Comparison of ENCODE assay signal across 8 mouse cellular contexts in the genomic region with DNA sequence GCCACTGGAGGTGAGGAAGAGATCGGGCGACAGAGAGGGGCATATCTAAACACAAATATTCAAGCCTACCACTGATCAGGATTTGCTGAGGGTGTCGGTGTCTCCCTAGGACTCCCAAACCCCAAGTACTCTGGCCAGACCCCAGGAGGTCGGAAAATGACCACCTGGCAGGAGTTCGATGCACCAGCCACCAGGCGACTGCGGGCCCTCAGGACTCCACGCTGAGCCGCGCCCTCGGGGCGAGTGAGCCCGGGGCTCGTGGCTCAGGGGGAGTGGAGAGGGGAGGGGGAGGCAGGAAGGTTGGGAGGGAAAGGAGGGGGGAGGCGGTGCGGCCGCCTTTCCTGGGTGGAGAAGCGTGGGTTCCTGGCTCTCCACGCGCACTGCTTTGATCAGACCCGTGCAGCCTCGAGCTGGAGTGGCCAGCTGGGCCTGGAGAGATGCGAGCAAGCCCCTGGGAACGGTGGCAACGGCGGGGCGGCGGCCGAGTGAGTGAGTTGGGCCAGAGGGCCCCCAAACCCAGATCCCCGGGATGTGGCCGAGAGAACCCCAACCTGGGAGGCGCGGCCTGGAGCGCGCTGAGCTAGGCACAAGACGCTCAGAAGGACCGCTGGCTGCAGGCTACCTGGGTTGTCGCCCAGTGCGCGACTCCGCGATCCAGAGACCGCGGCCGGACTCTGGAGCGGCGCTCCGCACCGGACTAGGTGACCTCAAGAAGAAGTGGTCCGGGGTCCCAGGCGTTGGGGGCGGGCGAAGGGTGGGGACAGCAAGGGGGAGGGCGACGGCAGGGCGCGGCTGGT. TPM values are rescaled to one million over a fixed set of nuclear protein-coding genes. Genes with fewer than 3 reads are reported as not detected.
DNase-seq lines count a peak whose midpoint lies in the region; ATAC-seq and TF ChIP-seq lines count a peak whose summit lies in the region.

No protein-coding gene starts in this region.

- H3K9ac ChIP-seq in limb, embryonic 14.5 days (ENCODE audit: low read depth, low read length, severe bottlenecking), result peak overlapping the region; percentile 43; the same call in 1 of the 2 replicates
- 0 out of 2 replicates have a peak overlapping the region, but pooled peaks have one; percentile 36 for H3K9ac ChIP-seq in stomach, embryonic 14.5 days (replicated peaks; ENCODE audit: low read depth, low read length)

- peak; percentile 6; the same call in 1 of the 2 replicates for ATAC-seq in limb, embryonic 14.5 days (ENCODE audit: low FRiP score, low read depth)
- 0 out of 2 replicates have a peak, but pooled peaks have one; percentile 11 for ATAC-seq in stomach, embryonic 14.5 days (ENCODE audit: insufficient number of reproducible peaks, insufficient read depth, low FRiP score, low read depth)
- no peak for ATAC-seq in monocyte, adult 5-6 weeks (replicated peaks; ENCODE audit: insufficient number of reproducible peaks, low FRiP score, low TSS enrichment, poor library complexity, severe bottlenecking)

- H3K4me2 ChIP-seq in limb, embryonic 14.5 days (replicated peaks; ENCODE audit: low read depth, low read length, severe bottlenecking), result peak overlapping the region; percentile 86
- H3K4me2 ChIP-seq in stomach, embryonic 14.5 days (replicated peaks; ENCODE audit: low read depth, low read length), result peak overlapping the region; percentile 76

- intact Hi-C loops in left cerebral cortex, postnatal 14 days (cut with DNase I), result no loop called here

- no peak for TF ChIP-seq CTCF in thymus, adult 2 months (IDR thresholded peaks at IDR 0.05; ENCODE audit: borderline replicate concordance, control insufficient read depth, extremely low read depth, insufficient read depth, low read length, poor library complexity)

- DNase-seq in embryo, embryonic 10 days (ENCODE audit: low spot score), result peak; percentile 4
- no peak for DNase-seq in embryo, embryonic 10.5 days (ENCODE audit: low spot score)
- no peak for DNase-seq in thymus, adult 2 months
- DNase-seq in thymus, postnatal 10 days (ENCODE audit: low spot score in 2 of 2), result no peak
- DNase-seq in limb, embryonic 14.5 days (ENCODE audit: low spot score), result no peak
- no peak for DNase-seq in left cerebral cortex, postnatal 14 days (ENCODE audit: low spot score in 2 of 2)

- no peaks in the 10 kb centered on the region for H3K36me3 ChIP-seq in thymus, adult 2 months (ENCODE audit: control insufficient read depth, insufficient read depth, low read length)
- no peaks in the 10 kb centered on the region for H3K36me3 ChIP-seq in limb, embryonic 14.5 days (ENCODE audit: control insufficient read depth, insufficient read depth, low read length)
- no peaks in the 10 kb centered on the region for H3K36me3 ChIP-seq in stomach, embryonic 14.5 days (ENCODE audit: control insufficient read depth, insufficient read depth, low read length)

- H3K27me3 ChIP-seq in thymus, adult 2 months (ENCODE audit: control insufficient read depth, insufficient read depth, low read length), result peaks cover 45% of the 10 kb centered on the region
- peaks cover 97% of the 10 kb centered on the region for H3K27me3 ChIP-seq in limb, embryonic 14.5 days (ENCODE audit: control insufficient read depth, insufficient read depth, low read length)
- H3K27me3 ChIP-seq in stomach, embryonic 14.5 days (ENCODE audit: control insufficient read depth, insufficient read depth, low read length), result peaks cover 77% of the 10 kb centered on the region

- 3% methylated on average over 57 of the region's 57 CpGs for WGBS in thymus, adult 2 months
- under 1% methylated on average over 45 of the region's 57 CpGs for WGBS in limb, embryonic 14.5 days
- under 1% methylated on average over 55 of the region's 57 CpGs for WGBS in stomach, embryonic 14.5 days

- no peak for TF ChIP-seq POLR2A in thymus, adult 2 months (IDR thresholded peaks at IDR 0.05; ENCODE audit: control insufficient read depth, extremely low read depth, insufficient read depth, low read length, poor library complexity)
- no peak for TF ChIP-seq POLR2A in limb, embryonic 14.5 days (IDR thresholded peaks at IDR 0.05; ENCODE audit: borderline replicate concordance, extremely low read depth, insufficient read depth, insufficient read length)

- H3K4me1 ChIP-seq in thymus, adult 2 months (replicated peaks; ENCODE audit: control insufficient read depth, insufficient read depth, low read length), result peaks cover 49% of the 10 kb centered on the region
- peaks cover 11% of the 10 kb centered on the region for H3K4me1 ChIP-seq in limb, embryonic 14.5 days (ENCODE audit: control insufficient read depth, insufficient read depth, low read length)
- H3K4me1 ChIP-seq in stomach, embryonic 14.5 days (ENCODE audit: control insufficient read depth, insufficient read depth, low read length), result peaks cover 4% of the 10 kb centered on the region; the same call in 1 of the 2 replicates

- H3K9me3 ChIP-seq in limb, embryonic 14.5 days (ENCODE audit: control insufficient read depth, low read length), result no peaks in the 10 kb centered on the region
- no peaks in the 10 kb centered on the region for H3K9me3 ChIP-seq in stomach, embryonic 14.5 days (ENCODE audit: control insufficient read depth, low read depth, low read length)

- no peak overlapping the region for H3K27ac ChIP-seq in thymus, adult 2 months (ENCODE audit: control insufficient read depth, insufficient read depth, low read length)
- H3K27ac ChIP-seq in limb, embryonic 14.5 days (replicated peaks; ENCODE audit: low read depth, low read length), result no peak overlapping the region
- H3K27ac ChIP-seq in stomach, embryonic 14.5 days (ENCODE audit: low read length), result peak overlapping the region; percentile 71

- H3K4me3 ChIP-seq in thymus, adult 2 months (ENCODE audit: control insufficient read depth, insufficient read depth, low read length), result peak overlapping the region; percentile 62
- peak overlapping the region; percentile 49 for H3K4me3 ChIP-seq in limb, embryonic 14.5 days (replicated peaks; ENCODE audit: low read length)
- H3K4me3 ChIP-seq in stomach, embryonic 14.5 days (ENCODE audit: low read depth, low read length), result peak overlapping the region; percentile 43

RNA-seq across cellular contexts. Expression of a gene that starts 1.0 kb away (rescaled TPM):
- polyA plus RNA-seq in thymus, adult 2 months (2012; rRNA removed), result 0.78 and 0.99 TPM in 2 replicates
- 4.3 and 6.3 TPM in 2 replicates for polyA plus RNA-seq in limb, embryonic 14.5 days (2012; rRNA removed)
- polyA plus RNA-seq in limb, embryonic 14.5 days (2014; fragmentation: Nextera tagmentation; extraction: Ambion mirVana), result 4.1 and 4.3 TPM in 2 replicates
- 10.8 and 11.3 TPM in 2 replicates for polyA plus RNA-seq in stomach, embryonic 14.5 days (2014; fragmentation: Nextera tagmentation; extraction: Ambion mirVana)
- 10 to 100 TPM; 20.7 to 24.2 TPM for total RNA-seq in left cerebral cortex, postnatal 14 days (2021)
- not detected in 3 replicates for total RNA-seq in monocyte, adult 5-6 weeks (2017)

RNA-seq across cellular contexts. Expression of a gene that starts 17.6 kb away (rescaled TPM):
- 0.12 and 0.17 TPM in 2 replicates for polyA plus RNA-seq in thymus, adult 2 months (2012; rRNA removed)
- polyA plus RNA-seq in limb, embryonic 14.5 days (2012; rRNA removed), result 3.6 and 3.9 TPM in 2 replicates
- 3.1 and 4.6 TPM in 2 replicates for polyA plus RNA-seq in limb, embryonic 14.5 days (2014; fragmentation: Nextera tagmentation; extraction: Ambion mirVana)
- 6.4 and 6.9 TPM in 2 replicates for polyA plus RNA-seq in stomach, embryonic 14.5 days (2014; fragmentation: Nextera tagmentation; extraction: Ambion mirVana)
- total RNA-seq in left cerebral cortex, postnatal 14 days (2021), result 1 to 10 TPM; 4.7 to 6.9 TPM
- total RNA-seq in monocyte, adult 5-6 weeks (2017), result 0.53 TPM in 1 of 3 replicates, not detected in the others
